24 mouse cellular contexts compared by ENCODE assay signal in genomic region chr16:4903491-4904102, GRCm38 (mm10). TPM values are rescaled to one million over a fixed set of nuclear protein-coding genes. Genes with fewer than 3 reads are reported as not detected.
A peak's percentile ranks its signal among the peaks of the same experiment; 100 is the strongest.
DNase-seq lines count a peak whose midpoint lies in the region; ATAC-seq and TF ChIP-seq lines count a peak whose summit lies in the region.
"Had no signal": no experiment of that assay in that cellular context is flagged by ENCODE, and none has a peak within 500 bp of the region (broad histone marks: within the 10 kb centered on the region; RNA-seq: fewer than 3 reads in every experiment).

No protein-coding gene starts in this region.

- no peak overlapping the region for H3K9ac ChIP-seq in midbrain, embryonic 11.5 days (ENCODE audit: low read length)
- H3K9ac ChIP-seq in midbrain, postnatal 0 days (replicated peaks; ENCODE audit: low read length, poor library complexity, severe bottlenecking): no peak overlapping the region
- no peak overlapping the region for H3K9ac ChIP-seq in kidney, postnatal 0 days (ENCODE audit: low read depth, low read length)
- H3K9ac ChIP-seq in hindbrain, embryonic 11.5 days (ENCODE audit: low read depth, low read length): no peak overlapping the region
- H3K9ac ChIP-seq: embryonic facial prominence, embryonic 12.5 days; forebrain, embryonic 13.5 days; heart, embryonic 12.5 days; limb, embryonic 15.5 days; neural tube, embryonic 12.5 days had no signal

- H3K27ac ChIP-seq in kidney, adult 2 months (ENCODE audit: insufficient read depth, low read depth, low read length): no peak overlapping the region
- no peak overlapping the region for H3K27ac ChIP-seq in midbrain, embryonic 11.5 days (ENCODE audit: low read depth, low read length)
- H3K27ac ChIP-seq in midbrain, postnatal 0 days (ENCODE audit: low read depth, low read length): no peak overlapping the region
- 0 out of 2 replicates have a peak overlapping the region, but pooled peaks have one; percentile 22 for H3K27ac ChIP-seq in kidney, postnatal 0 days
- H3K27ac ChIP-seq in thymus, adult 2 months (ENCODE audit: control insufficient read depth, insufficient read depth, low read length): no peak overlapping the region
- no peak overlapping the region for H3K27ac ChIP-seq in hindbrain, embryonic 11.5 days (ENCODE audit: low read depth, low read length)
- H3K27ac ChIP-seq: embryonic facial prominence, embryonic 12.5 days; forebrain, embryonic 13.5 days; limb, embryonic 15.5 days; midbrain, embryonic 10.5 days; neural tube, embryonic 12.5 days had no signal

- no peak for TF ChIP-seq CTCF in kidney, adult 2 months (conservative IDR thresholded peaks at IDR 0.05; ENCODE audit: insufficient read depth, insufficient read length, low read depth, low read length)
- TF ChIP-seq CTCF in midbrain, postnatal 0 days (IDR thresholded peaks at IDR 0.05): no peak
- no peak for TF ChIP-seq CTCF in kidney, postnatal 0 days (IDR thresholded peaks at IDR 0.05; ENCODE audit: low read depth)
- TF ChIP-seq CTCF in thymus, adult 2 months (IDR thresholded peaks at IDR 0.05; ENCODE audit: borderline replicate concordance, control insufficient read depth, extremely low read depth, insufficient read depth, low read length, poor library complexity): no peak

- peaks cover 34% of the 10 kb centered on the region; the same call in 1 of the 2 replicates for H3K4me1 ChIP-seq in kidney, adult 2 months (ENCODE audit: control insufficient read depth, insufficient read depth, low read length)
- H3K4me1 ChIP-seq in midbrain, embryonic 11.5 days (ENCODE audit: control insufficient read depth, insufficient read depth, low read length): no peaks in the 10 kb centered on the region
- no peaks in the 10 kb centered on the region for H3K4me1 ChIP-seq in midbrain, postnatal 0 days (ENCODE audit: insufficient read depth, low read length)
- H3K4me1 ChIP-seq in kidney, postnatal 0 days (replicated peaks; ENCODE audit: insufficient read depth, low read length): 0 out of 2 replicates have a peak, but pooled peaks cover 5% of the 10 kb centered on the region
- peaks cover 5% of the 10 kb centered on the region for H3K4me1 ChIP-seq in thymus, adult 2 months (replicated peaks; ENCODE audit: control insufficient read depth, insufficient read depth, low read length)
- H3K4me1 ChIP-seq in hindbrain, embryonic 11.5 days (replicated peaks; ENCODE audit: control insufficient read depth, insufficient read depth, low read length): no peaks in the 10 kb centered on the region
- H3K4me1 ChIP-seq: neural tube, embryonic 12.5 days had no signal

- no peaks in the 10 kb centered on the region for H3K9me3 ChIP-seq in midbrain, embryonic 11.5 days (ENCODE audit: control insufficient read depth, low read length)
- no peaks in the 10 kb centered on the region for H3K9me3 ChIP-seq in midbrain, postnatal 0 days (ENCODE audit: low read length)
- no peaks in the 10 kb centered on the region for H3K9me3 ChIP-seq in kidney, postnatal 0 days (replicated peaks; ENCODE audit: low read length)
- no peaks in the 10 kb centered on the region for H3K9me3 ChIP-seq in hindbrain, embryonic 11.5 days (ENCODE audit: control insufficient read depth, low read length)
- H3K9me3 ChIP-seq: embryonic facial prominence, embryonic 12.5 days; forebrain, embryonic 13.5 days; heart, embryonic 12.5 days; limb, embryonic 15.5 days; midbrain, embryonic 10.5 days; neural tube, embryonic 12.5 days had no signal

- peak; percentile 76 for DNase-seq in kidney, adult 2 months
- no peak for DNase-seq in kidney, adult 11 months
- peak; percentile 75 for DNase-seq in midbrain, embryonic 11.5 days (ENCODE audit: low spot score, missing footprints)
- no peak for DNase-seq in midbrain, postnatal 0 days (ENCODE audit: low spot score)
- DNase-seq in kidney, postnatal 0 days (ENCODE audit: low spot score): no peak
- DNase-seq in yolk sac, embryonic 10.5 days (ENCODE audit: low spot score): peak; percentile 62
- DNase-seq in thymus, adult 2 months: no peak
- DNase-seq in hindbrain, embryonic 11.5 days (ENCODE audit: low spot score): no peak
- DNase-seq: adrenal gland, postnatal 14 days; cerebellum, postnatal 10 days; heart, postnatal 36 days; lung, adult 2 months; lung, postnatal 36 days; spleen, adult 18-20 months had no signal

- no peaks in the 10 kb centered on the region for H3K27me3 ChIP-seq in kidney, adult 2 months (replicated peaks; ENCODE audit: control insufficient read depth, insufficient read depth, low read length)
- no peaks in the 10 kb centered on the region for H3K27me3 ChIP-seq in midbrain, embryonic 11.5 days (ENCODE audit: control insufficient read depth, insufficient read depth, low read length)
- no peaks in the 10 kb centered on the region for H3K27me3 ChIP-seq in midbrain, postnatal 0 days (ENCODE audit: insufficient read depth, low read length)
- no peaks in the 10 kb centered on the region for H3K27me3 ChIP-seq in kidney, postnatal 0 days (ENCODE audit: insufficient read depth, low read length)
- no peaks in the 10 kb centered on the region for H3K27me3 ChIP-seq in thymus, adult 2 months (ENCODE audit: control insufficient read depth, insufficient read depth, low read length)
- H3K27me3 ChIP-seq in hindbrain, embryonic 11.5 days (ENCODE audit: control insufficient read depth, insufficient read depth, low read length): no peaks in the 10 kb centered on the region
- H3K27me3 ChIP-seq: embryonic facial prominence, embryonic 12.5 days; forebrain, embryonic 13.5 days; heart, embryonic 12.5 days; limb, embryonic 15.5 days; neural tube, embryonic 12.5 days; Patski had no signal

- TF ChIP-seq POLR2A in kidney, adult 2 months (IDR thresholded peaks at IDR 0.05; ENCODE audit: low read depth, low read length): no peak
- TF ChIP-seq POLR2A in thymus, adult 2 months (IDR thresholded peaks at IDR 0.05; ENCODE audit: control insufficient read depth, extremely low read depth, insufficient read depth, low read length, poor library complexity): no peak

- 34% methylated on average over 6 of the region's 6 CpGs for WGBS in kidney, adult 2 months
- WGBS in midbrain, embryonic 11.5 days: 83% methylated on average over 6 of the region's 6 CpGs
- WGBS in midbrain, postnatal 0 days: 86% methylated on average over 6 of the region's 6 CpGs
- WGBS in kidney, postnatal 0 days: 52% methylated on average over 6 of the region's 6 CpGs
- 92% methylated on average over 6 of the region's 6 CpGs for WGBS in thymus, adult 2 months
- WGBS in hindbrain, embryonic 11.5 days: 79% methylated on average over 6 of the region's 6 CpGs

- no peak for ATAC-seq in midbrain, embryonic 11.5 days (ENCODE audit: low FRiP score)
- no peak for ATAC-seq in midbrain, postnatal 0 days (ENCODE audit: low FRiP score)
- ATAC-seq in kidney, postnatal 0 days (replicated peaks; ENCODE audit: low FRiP score, low read depth): peak; percentile 40; the same call in 1 of the 2 replicates
- ATAC-seq in hindbrain, embryonic 11.5 days (ENCODE audit: low FRiP score): no peak
- ATAC-seq: CD4-positive, CD25-positive, alpha-beta regulatory T cell, adult 4 months; forebrain, embryonic 13.5 days; hindbrain, embryonic 16.5 days; Patski had no signal

- no peak overlapping the region for H3K4me2 ChIP-seq in midbrain, embryonic 11.5 days
- no peak overlapping the region for H3K4me2 ChIP-seq in midbrain, postnatal 0 days (ENCODE audit: low read depth, low read length, poor library complexity, severe bottlenecking)
- H3K4me2 ChIP-seq in kidney, postnatal 0 days (ENCODE audit: low read length): no peak overlapping the region
- H3K4me2 ChIP-seq in hindbrain, embryonic 11.5 days (replicated peaks; ENCODE audit: low read depth, low read length): no peak overlapping the region
- H3K4me2 ChIP-seq: embryonic facial prominence, embryonic 12.5 days; forebrain, embryonic 13.5 days; heart, embryonic 12.5 days; limb, embryonic 15.5 days; neural tube, embryonic 12.5 days had no signal

- H3K36me3 ChIP-seq in kidney, adult 2 months (ENCODE audit: control insufficient read depth, insufficient read depth, low read length): no peaks in the 10 kb centered on the region
- H3K36me3 ChIP-seq in midbrain, embryonic 11.5 days (ENCODE audit: control insufficient read depth, insufficient read depth, low read length): no peaks in the 10 kb centered on the region
- peaks cover 5% of the 10 kb centered on the region; the same call in 1 of the 2 replicates for H3K36me3 ChIP-seq in midbrain, postnatal 0 days (ENCODE audit: insufficient read depth, low read length)
- H3K36me3 ChIP-seq in kidney, postnatal 0 days (ENCODE audit: insufficient read depth, low read length): 0 out of 2 replicates have a peak, but pooled peaks cover 6% of the 10 kb centered on the region
- no peaks in the 10 kb centered on the region for H3K36me3 ChIP-seq in thymus, adult 2 months (ENCODE audit: control insufficient read depth, insufficient read depth, low read length)
- no peaks in the 10 kb centered on the region for H3K36me3 ChIP-seq in hindbrain, embryonic 11.5 days (ENCODE audit: control insufficient read depth, insufficient read depth, low read length)
- H3K36me3 ChIP-seq: embryonic facial prominence, embryonic 12.5 days had no signal

- H3K4me3 ChIP-seq in kidney, adult 2 months (ENCODE audit: insufficient read depth, low read depth, low read length): no peak overlapping the region
- no peak overlapping the region for H3K4me3 ChIP-seq in midbrain, embryonic 11.5 days (ENCODE audit: low read depth, low read length)
- H3K4me3 ChIP-seq in midbrain, postnatal 0 days (ENCODE audit: low read depth, low read length): no peak overlapping the region
- no peak overlapping the region for H3K4me3 ChIP-seq in kidney, postnatal 0 days (replicated peaks; ENCODE audit: low read depth, low read length)
- H3K4me3 ChIP-seq in thymus, adult 2 months (ENCODE audit: control insufficient read depth, insufficient read depth, low read length): no peak overlapping the region
- no peak overlapping the region for H3K4me3 ChIP-seq in hindbrain, embryonic 11.5 days (ENCODE audit: low read depth, low read length)
- H3K4me3 ChIP-seq: embryonic facial prominence, embryonic 12.5 days; erythroblast, embryonic 14.5 days; forebrain, embryonic 13.5 days; heart, embryonic 12.5 days; limb, embryonic 15.5 days; midbrain, embryonic 10.5 days; neural tube, embryonic 12.5 days had no signal

RNA-seq across cellular contexts. Expression of gene Mgrn1, which starts 17.5 kb away (rescaled TPM):
- 197 and 218 TPM in 2 replicates for polyA plus RNA-seq in kidney, adult 2 months (2012; rRNA removed)
- polyA plus RNA-seq in midbrain, embryonic 11.5 days (2014; fragmentation: Nextera tagmentation; extraction: Ambion mirVana): 63.8 and 66.9 TPM in 2 replicates
- total RNA-seq in midbrain, postnatal 0 days (2014; rRNA removed): 199 and 221 TPM in 2 replicates
- 117 and 127 TPM in 2 replicates for polyA plus RNA-seq in midbrain, postnatal 0 days (2015; fragmentation: Nextera tagmentation; extraction: Ambion mirVana)
- polyA plus RNA-seq in kidney, postnatal 0 days (2015; fragmentation: Nextera tagmentation; extraction: Ambion mirVana): 85.9 and 99.0 TPM in 2 replicates
- 89.2 and 98.3 TPM in 2 replicates for polyA plus RNA-seq in thymus, adult 2 months (2012; rRNA removed)
- polyA plus RNA-seq in hindbrain, embryonic 11.5 days (2014; fragmentation: Nextera tagmentation; extraction: Ambion mirVana): 61.3 and 68.8 TPM in 2 replicates

RNA-seq across cellular contexts. Expression of gene Ubald1, which starts 23.5 kb away (rescaled TPM):
- polyA plus RNA-seq in kidney, adult 2 months (2012; rRNA removed): 38.4 and 39.2 TPM in 2 replicates
- polyA plus RNA-seq in midbrain, embryonic 11.5 days (2014; fragmentation: Nextera tagmentation; extraction: Ambion mirVana): 22.1 and 22.2 TPM in 2 replicates
- total RNA-seq in midbrain, postnatal 0 days (2014; rRNA removed): 30.3 and 35.0 TPM in 2 replicates
- 79.9 and 82.5 TPM in 2 replicates for polyA plus RNA-seq in midbrain, postnatal 0 days (2015; fragmentation: Nextera tagmentation; extraction: Ambion mirVana)
- polyA plus RNA-seq in kidney, postnatal 0 days (2015; fragmentation: Nextera tagmentation; extraction: Ambion mirVana): 39.4 and 41.5 TPM in 2 replicates
- 92.4 and 107 TPM in 2 replicates for polyA plus RNA-seq in thymus, adult 2 months (2012; rRNA removed)
- 26.1 and 28.9 TPM in 2 replicates for polyA plus RNA-seq in hindbrain, embryonic 11.5 days (2014; fragmentation: Nextera tagmentation; extraction: Ambion mirVana)

RNA-seq across cellular contexts. Expression of gene Nudt16l1, which starts 35.0 kb away (rescaled TPM):
- 137 and 145 TPM in 2 replicates for polyA plus RNA-seq in kidney, adult 2 months (2012; rRNA removed)
- 120 and 132 TPM in 2 replicates for polyA plus RNA-seq in midbrain, embryonic 11.5 days (2014; fragmentation: Nextera tagmentation; extraction: Ambion mirVana)
- 46.7 and 48.6 TPM in 2 replicates for total RNA-seq in midbrain, postnatal 0 days (2014; rRNA removed)
- 103 and 117 TPM in 2 replicates for polyA plus RNA-seq in midbrain, postnatal 0 days (2015; fragmentation: Nextera tagmentation; extraction: Ambion mirVana)
- polyA plus RNA-seq in kidney, postnatal 0 days (2015; fragmentation: Nextera tagmentation; extraction: Ambion mirVana): 152 and 161 TPM in 2 replicates
- 139 and 151 TPM in 2 replicates for polyA plus RNA-seq in thymus, adult 2 months (2012; rRNA removed)
- 131 and 138 TPM in 2 replicates for polyA plus RNA-seq in hindbrain, embryonic 11.5 days (2014; fragmentation: Nextera tagmentation; extraction: Ambion mirVana)

Comparison
In these comparisons a context has a peak if more than half of its experiments do, and no peak if none do; other contexts are left out.
1. DNase-seq: peak in kidney, adult 2 months (single experiment), midbrain, embryonic 11.5 days (single experiment) and yolk sac, embryonic 10.5 days (single experiment); none in kidney, adult 11 months (single experiment), midbrain, postnatal 0 days (single experiment), kidney, postnatal 0 days (single experiment), thymus, adult 2 months (single experiment) and hindbrain, embryonic 11.5 days (single experiment).